Mouse (Mus musculus) E14TG2a.4 (cell line): ENCODE results near the gene Hoxa13.
A peak's percentile ranks its signal among the peaks of the same experiment; 100 is the strongest.

Source experiments
- H3K27me3 ChIP-seq: 2 replicates; pipeline ENCODE4 v1.6.1; 2014; ENCODE audit warnings: low read length, control low read depth; ENCODE audit not compliant: insufficient read depth
- H3K36me3 ChIP-seq: 2 replicates; pipeline ENCODE4 v1.6.1; 2014; ENCODE audit warnings: low read length, control low read depth; ENCODE audit not compliant: insufficient read depth
- H3K4me1 ChIP-seq: replicated peaks from 2 replicates; pipeline ENCODE4 v1.6.1; 2014; ENCODE audit warnings: low read depth, low read length, control low read depth
- H3K4me3 ChIP-seq: replicated peaks from 2 replicates; pipeline ENCODE4 v1.5.1; 2014; ENCODE audit warnings: mild to moderate bottlenecking, low read length
- H3K9me3 ChIP-seq: 2 replicates; pipeline ENCODE4 v1.6.1; 2014; ENCODE audit warnings: low read length, control low read depth
- CTCF ChIP-seq: conservative IDR thresholded peaks from 2 replicates; pipeline ENCODE4 v1.5.1; 2014; ENCODE audit warnings: low read length
- NANOG ChIP-seq: IDR thresholded peaks from 2 replicates; pipeline ENCODE4 v1.6.1; 2014; ENCODE audit warnings: borderline replicate concordance, low read length, mixed read lengths
- POU5F1 ChIP-seq: IDR thresholded peaks from 2 replicates; pipeline ENCODE4 v1.6.1; 2014; ENCODE audit warnings: low read length, borderline replicate concordance

Gene Hoxa13

DNA sequence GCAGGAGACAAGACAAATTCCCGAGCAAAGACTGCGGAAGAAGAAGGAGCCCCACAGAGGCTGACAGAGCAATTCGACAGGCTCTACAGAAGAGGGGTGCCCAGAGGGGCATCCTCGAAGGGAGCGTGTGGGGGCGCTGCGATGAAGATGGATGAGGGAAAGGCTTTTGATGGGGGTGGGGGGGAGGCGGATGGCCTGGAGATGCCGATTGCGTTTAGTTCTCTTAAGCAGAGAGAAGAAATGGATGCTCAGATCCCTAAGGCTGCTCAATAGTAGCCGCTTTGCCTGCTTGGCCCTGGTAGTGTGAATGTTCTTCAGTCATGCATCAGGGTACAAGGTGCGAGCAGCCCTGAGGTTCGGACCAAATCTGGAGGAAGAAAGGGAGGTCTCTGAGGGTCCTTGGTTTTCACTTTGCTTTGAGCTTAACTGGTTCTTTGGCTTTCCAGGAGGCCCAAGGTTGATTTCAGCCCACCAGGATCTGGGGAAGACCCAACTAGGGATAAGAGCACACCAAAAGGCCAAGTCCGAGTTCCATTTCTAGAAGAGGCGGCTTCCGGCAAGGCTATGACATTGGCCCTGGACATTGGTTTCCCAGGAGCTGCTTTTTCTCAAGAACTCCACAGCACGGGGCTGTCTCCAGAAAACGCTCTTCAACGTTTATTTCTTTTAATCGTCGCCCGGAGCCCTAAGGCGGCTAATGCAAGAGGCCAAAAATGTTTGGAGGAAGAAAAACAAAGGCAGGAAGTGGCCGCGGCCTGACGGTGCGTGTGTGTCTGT lies 11.9 kb downstream of the Hoxa13 start:
- peak overlapping the region; percentile 43; the same call in 1 of the 2 replicates for H3K4me3 ChIP-seq
- TF ChIP-seq POU5F1 (no peak), CTCF (no peak), NANOG (no peak)
- peaks cover 98% of the 10 kb centered on the region for H3K27me3 ChIP-seq
- no peaks in the 10 kb centered on the region for H3K36me3 ChIP-seq
- no peaks in the 10 kb centered on the region; the same call in 1 of the 2 replicates for H3K9me3 ChIP-seq
- peaks cover 70% of the 10 kb centered on the region for H3K4me1 ChIP-seq

DNA sequence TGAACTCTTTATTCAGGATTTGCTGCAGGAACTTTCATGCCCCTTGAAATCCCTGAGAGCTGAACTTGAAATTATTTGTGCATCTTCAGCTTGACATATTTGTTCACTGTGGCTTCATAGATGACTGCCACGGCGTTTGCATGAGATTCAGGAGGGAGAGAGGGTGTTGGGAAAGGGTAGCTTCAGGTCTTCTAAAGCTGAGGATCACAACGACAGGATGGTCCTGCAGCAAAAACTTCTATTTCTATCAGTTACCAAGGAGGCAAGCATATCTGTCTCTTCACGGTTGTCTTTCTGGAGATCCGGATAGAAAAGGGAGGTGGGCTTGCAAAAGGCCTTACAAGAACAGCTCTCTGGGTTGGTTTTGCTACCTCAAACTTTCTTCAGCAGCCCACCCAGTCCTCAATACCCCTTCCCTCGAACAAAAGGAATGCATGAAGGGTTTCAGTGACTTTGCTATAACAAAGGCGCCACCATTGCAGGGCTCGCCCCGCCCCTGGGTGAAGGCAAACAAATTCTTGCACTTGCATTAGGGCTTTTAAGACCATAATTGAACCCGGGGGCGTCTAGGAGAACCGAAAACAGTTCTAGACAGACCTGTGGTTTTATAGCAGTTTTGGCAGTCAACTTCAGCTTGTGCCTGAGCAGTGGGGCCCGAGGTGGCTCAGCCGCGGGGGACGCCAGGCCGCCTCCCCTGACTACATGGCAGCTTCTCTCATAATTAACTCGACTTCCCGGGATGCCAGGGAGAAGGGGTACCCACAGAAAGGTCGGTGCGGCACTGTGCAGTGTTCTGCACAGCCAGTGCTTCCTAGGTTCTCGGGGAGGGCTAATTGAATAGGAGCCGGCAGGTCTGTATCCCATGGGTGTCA lies 12.7 kb downstream of the Hoxa13 start:
- no peaks in the 10 kb centered on the region for H3K36me3 ChIP-seq
- TF ChIP-seq NANOG (no peak), CTCF (no peak), POU5F1 (no peak)
- 0 out of 2 replicates have a peak overlapping the region, but pooled peaks have one; percentile 13 for H3K4me3 ChIP-seq

GRCm38 (mm10) chr6:52246916-52247315 lies 13.8 kb downstream of the Hoxa13 start:
- TF ChIP-seq NANOG (no peak), POU5F1 (no peak), CTCF (no peak)
- no peak overlapping the region for H3K4me3 ChIP-seq
- H3K9me3 ChIP-seq: no peaks in the 10 kb centered on the region; the same call in 1 of the 2 replicates
- no peaks in the 10 kb centered on the region for H3K36me3 ChIP-seq
- H3K4me1 ChIP-seq: peaks cover 68% of the 10 kb centered on the region
- H3K27me3 ChIP-seq: peaks cover 98% of the 10 kb centered on the region

More for the DNA sequence above, 12.7 kb downstream of the Hoxa13 start:
- H3K9me3 ChIP-seq: no peaks in the 10 kb centered on the region; the same call in 1 of the 2 replicates
- H3K27me3 ChIP-seq: peaks cover 98% of the 10 kb centered on the region
- peaks cover 70% of the 10 kb centered on the region for H3K4me1 ChIP-seq

- Histone ChIP-seq H3K36me3 (no peaks in the 10 kb centered on the region), H3K4me1 (peaks cover 69% of the 10 kb centered on the region), H3K27me3 (peaks cover 98% of the 10 kb centered on the region), H3K9me3 (no peaks in the 10 kb centered on the region; the same call in 1 of the 2 replicates), H3K4me3 (peak overlapping the region; percentile 44)
- TF ChIP-seq CTCF: no peak
- TF ChIP-seq NANOG: no peak
- TF ChIP-seq POU5F1: no peak
Observed at GRCm38 (mm10) chr6:52246403-52246803, 14.3 kb downstream of the Hoxa13 start.

DNA sequence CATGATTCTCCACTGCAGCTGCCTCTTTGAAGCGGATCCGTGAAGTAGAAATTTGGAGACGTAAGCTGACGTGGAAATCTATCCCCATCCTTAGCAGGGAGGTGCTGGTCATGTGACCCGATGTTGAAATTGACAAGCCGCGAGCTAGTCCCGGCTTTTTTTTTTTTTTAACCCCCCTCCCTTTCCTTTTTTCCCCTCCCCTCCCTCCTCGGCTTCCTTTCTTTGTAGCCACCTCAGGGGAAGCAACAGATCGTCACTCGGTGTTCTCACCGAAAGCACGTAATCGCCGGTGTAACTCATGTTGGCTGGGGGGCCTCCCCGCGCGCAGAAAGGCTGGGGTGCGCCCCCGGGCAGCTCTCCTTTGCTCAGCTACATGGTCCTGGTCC lies 14.9 kb downstream of the Hoxa13 start, which contains the start of gene Hoxa11:
Gene Hoxa11, minus strand, starts transcription at position 54 of the 386 bp plus-strand sequence.
- Histone ChIP-seq H3K36me3 (no peaks in the 10 kb centered on the region), H3K4me3 (peak within 1 kb of the TSS; percentile 44), H3K27me3 (peaks cover 98% of the 10 kb centered on the region), H3K4me1 (peaks cover 76% of the 10 kb centered on the region), H3K9me3 (peaks cover 2% of the 10 kb centered on the region; the same call in 1 of the 2 replicates)
- no peak for TF ChIP-seq CTCF
- no peak for TF ChIP-seq NANOG
- no peak for TF ChIP-seq POU5F1

- peaks cover 80% of the 10 kb centered on the region for H3K4me1 ChIP-seq
- no peaks in the 10 kb centered on the region for H3K36me3 ChIP-seq
- peaks cover 2% of the 10 kb centered on the region; the same call in 1 of the 2 replicates for H3K9me3 ChIP-seq
- TF ChIP-seq POU5F1 (no peak), NANOG (no peak), CTCF (no peak)
- no peak overlapping the region; the same call in none of the 2 replicates for H3K4me3 ChIP-seq
- peaks cover 98% of the 10 kb centered on the region for H3K27me3 ChIP-seq
Observed at GRCm38 (mm10) chr6:52245040-52245756, 15.5 kb downstream of the Hoxa13 start.

- peaks cover 98% of the 10 kb centered on the region for H3K27me3 ChIP-seq
Observed at GRCm38 (mm10) chr6:52244471-52245039, 16.1 kb downstream of the Hoxa13 start.

GRCm38 (mm10) chr6:52243681-52244121 lies 17.0 kb downstream of the Hoxa13 start:
- H3K4me1 ChIP-seq: peaks cover 76% of the 10 kb centered on the region
- TF ChIP-seq CTCF (no peak), POU5F1 (no peak), NANOG (no peak)
- H3K36me3 ChIP-seq: no peaks in the 10 kb centered on the region
- peaks cover 2% of the 10 kb centered on the region; the same call in 1 of the 2 replicates for H3K9me3 ChIP-seq
- no peak overlapping the region for H3K4me3 ChIP-seq
- H3K27me3 ChIP-seq: peaks cover 96% of the 10 kb centered on the region

More at GRCm38 (mm10) chr6:52244471-52245039, 16.1 kb downstream of the Hoxa13 start:
- H3K9me3 ChIP-seq: peaks cover 2% of the 10 kb centered on the region; the same call in 1 of the 2 replicates
- no peaks in the 10 kb centered on the region for H3K36me3 ChIP-seq
- TF ChIP-seq NANOG (no peak), CTCF (no peak), POU5F1 (no peak)
- H3K4me1 ChIP-seq: peaks cover 83% of the 10 kb centered on the region
- no peak overlapping the region; the same call in 1 of the 2 replicates for H3K4me3 ChIP-seq
